ENCODE assay signal across 8 mouse cellular contexts in genomic region chr11:34447891-34448290, GRCm38 (mm10).
DNase-seq lines count a peak whose midpoint lies in the region; ATAC-seq lines count a peak whose summit lies in the region.

No protein-coding gene starts in this region.

- H3K9me3 ChIP-seq in heart, embryonic 10.5 days = no peaks in the 10 kb centered on the region
- no peaks in the 10 kb centered on the region for H3K9me3 ChIP-seq in intestine, embryonic 15.5 days

- H3K27ac ChIP-seq in heart, embryonic 10.5 days = no peak overlapping the region
- no peak overlapping the region for H3K27ac ChIP-seq in intestine, embryonic 15.5 days

- DNase-seq in heart, postnatal 14 days = peak; percentile 22 to 39
- DNase-seq in heart, embryonic 10.5 days (ENCODE audit: low spot score) = no peak
- DNase-seq in urinary bladder, postnatal 25 days (ENCODE audit: low spot score) = peak; percentile 15
- no peak for DNase-seq in urinary bladder, adult 2 months (ENCODE audit: low spot score)
- peak; percentile 46 for DNase-seq in induced T-regulatory cell, adult 2 months (ENCODE audit: low read depth)
- DNase-seq in yolk sac, embryonic 10.5 days (ENCODE audit: low spot score) = peak; percentile 7
- no peak for DNase-seq in layer of hippocampus, adult 9-11 months

- WGBS in heart, embryonic 10.5 days = 43% methylated on average over 4 of the region's 4 CpGs
- 41% methylated on average over 4 of the region's 4 CpGs for WGBS in intestine, embryonic 15.5 days

- no peaks in the 10 kb centered on the region for H3K4me1 ChIP-seq in heart, embryonic 10.5 days
- H3K4me1 ChIP-seq in intestine, embryonic 15.5 days (replicated peaks) = no peaks in the 10 kb centered on the region

- no peaks in the 10 kb centered on the region for H3K27me3 ChIP-seq in heart, embryonic 10.5 days (ENCODE audit: insufficient read depth, poor library complexity, severe bottlenecking)
- H3K27me3 ChIP-seq in intestine, embryonic 15.5 days (replicated peaks) = no peaks in the 10 kb centered on the region

- H3K4me2 ChIP-seq in intestine, embryonic 15.5 days (replicated peaks) = no peak overlapping the region

- no peak overlapping the region for H3K4me3 ChIP-seq in heart, embryonic 10.5 days
- no peak overlapping the region for H3K4me3 ChIP-seq in intestine, embryonic 15.5 days (replicated peaks)

- no peak overlapping the region for H3K9ac ChIP-seq in intestine, embryonic 15.5 days

- intact Hi-C loops in heart, postnatal 14 days (cut with DNase I) = no loop called here

- H3K36me3 ChIP-seq in heart, embryonic 10.5 days = no peaks in the 10 kb centered on the region
- H3K36me3 ChIP-seq in intestine, embryonic 15.5 days = no peaks in the 10 kb centered on the region

- no peak for ATAC-seq in intestine, embryonic 15.5 days

Comparison
In these comparisons a context has a peak if more than half of its experiments do, and no peak if none do; other contexts are left out.
1. DNase-seq: peak in heart, postnatal 14 days (2 of 2), urinary bladder, postnatal 25 days (single experiment), induced T-regulatory cell, adult 2 months (single experiment) and yolk sac, embryonic 10.5 days (single experiment); none in heart, embryonic 10.5 days (single experiment), urinary bladder, adult 2 months (single experiment) and layer of hippocampus, adult 9-11 months (single experiment).